Mouse (Mus musculus): ENCODE data around the gene B4galnt4. TPM values are rescaled to one million over a fixed set of nuclear protein-coding genes. Genes with fewer than 3 reads are reported as not detected.

B4galnt4 gene
- polyA plus RNA-seq, 1 experiment: not detected

GRCm38 (mm10) chr7:141038090-141039032, 22.5 kb upstream of the B4galnt4 start:
- no peak for TF ChIP-seq GATA1 (IDR thresholded peaks at IDR 0.05; ENCODE audit: low read length)

GRCm38 (mm10) chr7:141039386-141040107, 21.4 kb upstream of the B4galnt4 start:
- no peak for TF ChIP-seq GATA1 (IDR thresholded peaks at IDR 0.05; ENCODE audit: low read length)

- TF ChIP-seq GATA1 (IDR thresholded peaks at IDR 0.05; ENCODE audit: low read length): no peak
Measured at GRCm38 (mm10) chr7:141040867-141041606, 19.9 kb upstream of the B4galnt4 start.

- TF ChIP-seq GATA1 (IDR thresholded peaks at IDR 0.05; ENCODE audit: low read length): no peak
Measured at GRCm38 (mm10) chr7:141041661-141042060, 19.2 kb upstream of the B4galnt4 start.

- no peak for TF ChIP-seq GATA1 (IDR thresholded peaks at IDR 0.05; ENCODE audit: low read length)
Measured at GRCm38 (mm10) chr7:141042539-141042938, 18.4 kb upstream of the B4galnt4 start.

- peak; percentile 31 for TF ChIP-seq GATA1 (IDR thresholded peaks at IDR 0.05; ENCODE audit: low read length)
Measured at GRCm38 (mm10) chr7:141046931-141047580, 13.8 kb upstream of the B4galnt4 start.

- TF ChIP-seq GATA1 (IDR thresholded peaks at IDR 0.05; ENCODE audit: low read length): no peak
Measured at GRCm38 (mm10) chr7:141047581-141048225, 13.2 kb upstream of the B4galnt4 start.

GRCm38 (mm10) chr7:141048226-141049218, 12.4 kb upstream of the B4galnt4 start:
- no peak for TF ChIP-seq GATA1 (IDR thresholded peaks at IDR 0.05; ENCODE audit: low read length)

- no peak for TF ChIP-seq GATA1 (IDR thresholded peaks at IDR 0.05; ENCODE audit: low read length)
Measured at GRCm38 (mm10) chr7:141049326-141049725, 11.6 kb upstream of the B4galnt4 start.

- TF ChIP-seq GATA1 (IDR thresholded peaks at IDR 0.05; ENCODE audit: low read length): no peak
Measured at GRCm38 (mm10) chr7:141051060-141051685, 9.7 kb upstream of the B4galnt4 start.

GRCm38 (mm10) chr7:141052016-141052415, 8.9 kb upstream of the B4galnt4 start:
- TF ChIP-seq GATA1 (IDR thresholded peaks at IDR 0.05; ENCODE audit: low read length): no peak

- TF ChIP-seq GATA1 (IDR thresholded peaks at IDR 0.05; ENCODE audit: low read length): no peak
Measured at GRCm38 (mm10) chr7:141052421-141052820, 8.5 kb upstream of the B4galnt4 start.

GRCm38 (mm10) chr7:141055785-141056184, 5.1 kb upstream of the B4galnt4 start:
- no peak for TF ChIP-seq GATA1 (IDR thresholded peaks at IDR 0.05; ENCODE audit: low read length)

Data from G1E-ER4 (cell line).